Mouse (Mus musculus) adrenal gland, adult 2 months (tissue): ENCODE results near the gene Fsd1. TPM values are rescaled to one million over a fixed set of nuclear protein-coding genes. Genes with fewer than 3 reads are reported as not detected.

Experiments used
- DNase-seq: peaks from one replicate; pipeline ENCODE4 v3.0.0; 2021
- polyA plus RNA-seq: library from polyadenylated mRNA; depleted of rRNA; stranded (reverse); fragments of >200 nt; gene quantifications from 2 replicates; pipeline ENCODE4 v1.2.3, GENCODE M21; 2012
- total RNA-seq, 2 experiments: library from RNA; stranded (reverse); gene quantifications; 2 replicates each; pipeline ENCODE4 v1.2.3; 2021

The Fsd1 gene
- total and polyA plus RNA-seq, 3 experiments, result 1.0 to 2.7 (median 2.7) TPM

- no peak for DNase-seq
These were observed 24.7 kb upstream of the Fsd1 start for GRCm38 (mm10) chr17:55961631-55962030.

GRCm38 (mm10) chr17:55963171-55963570 lies 23.1 kb upstream of the Fsd1 start:
- DNase-seq, result no peak

GRCm38 (mm10) chr17:55964496-55964895 lies 21.8 kb upstream of the Fsd1 start:
- no peak for DNase-seq

GRCm38 (mm10) chr17:55964996-55965395 lies 21.3 kb upstream of the Fsd1 start:
- no peak for DNase-seq

- DNase-seq, result no peak
These were observed 19.1 kb upstream of the Fsd1 start for GRCm38 (mm10) chr17:55967186-55967585.

- DNase-seq, result no peak
These were observed 18.1 kb upstream of the Fsd1 start for GRCm38 (mm10) chr17:55968210-55968609.

GRCm38 (mm10) chr17:55969560-55969959 lies 16.7 kb upstream of the Fsd1 start:
- no peak for DNase-seq

GRCm38 (mm10) chr17:55969966-55970891 lies 16.1 kb upstream of the Fsd1 start, which contains the start of gene Shd:
Shd (plus strand) TSS chr17:55970467.
- DNase-seq, result no peak

- no peak for DNase-seq
These were observed 14.9 kb upstream of the Fsd1 start for GRCm38 (mm10) chr17:55971453-55971852.

GRCm38 (mm10) chr17:55976255-55976862 lies 9.9 kb upstream of the Fsd1 start:
- peak; percentile 82 for DNase-seq

- no peak for DNase-seq
These were observed 9.0 kb upstream of the Fsd1 start for GRCm38 (mm10) chr17:55977301-55977700.

GRCm38 (mm10) chr17:55990278-55990898 lies 4.1 kb downstream of the Fsd1 start:
- no peak for DNase-seq

GRCm38 (mm10) chr17:55996007-55996406 lies 9.7 kb downstream of the Fsd1 start:
- peak; percentile 89 for DNase-seq

GRCm38 (mm10) chr17:55999794-56000499 lies 13.6 kb downstream of the Fsd1 start:
- DNase-seq, result no peak

- DNase-seq, result no peak
These were observed 16.7 kb downstream of the Fsd1 start for GRCm38 (mm10) chr17:56003000-56003399.

- DNase-seq, result peak; percentile 65
These were observed 19.2 kb downstream of the Fsd1 start, which contains the start of the genes Stap2 and Mpnd for GRCm38 (mm10) chr17:56005415-56006061. Stap2 (minus strand) TSS chr17:56005584. Mpnd (plus strand) TSS chr17:56005711.

GRCm38 (mm10) chr17:56006956-56007355 lies 20.6 kb downstream of the Fsd1 start:
- no peak for DNase-seq

- DNase-seq, result no peak
These were observed 21.4 kb downstream of the Fsd1 start for GRCm38 (mm10) chr17:56007444-56008355.

GRCm38 (mm10) chr17:56008356-56009087 lies 22.2 kb downstream of the Fsd1 start:
- peak; percentile 97 for DNase-seq
